Mouse (Mus musculus): ENCODE measurements at regions not wholly inside any gene's neighbourhood (a gene's known extent, or its start where the extent isn't known, plus 50 kb on each side); places are given as distances from the start of the nearest gene placed in this dataset.

- DNase-seq: no peak
Observed at GRCm38 (mm10) chr1:133549816-133550215, 60.3 kb downstream of the Snrpe start.

GRCm38 (mm10) chr1:133548971-133549370, 61.1 kb downstream of the Snrpe start:
- no peak for DNase-seq

- no peak for DNase-seq
Observed at GRCm38 (mm10) chr1:133547541-133547940, 62.5 kb downstream of the Snrpe start.

- DNase-seq: no peak
Observed at GRCm38 (mm10) chr1:133544996-133545395, 65.1 kb downstream of the Snrpe start.

GRCm38 (mm10) chr1:133543751-133544150, 66.3 kb downstream of the Snrpe start:
- no peak for DNase-seq

- DNase-seq: no peak
Observed at GRCm38 (mm10) chr1:133541996-133542775, 67.9 kb downstream of the Snrpe start.

- no peak for DNase-seq
Observed at GRCm38 (mm10) chr1:133530698-133531097, 79.4 kb downstream of the Snrpe start.

GRCm38 (mm10) chr1:133529817-133530216, 80.3 kb downstream of the Snrpe start:
- DNase-seq: no peak

- DNase-seq: no peak
Observed at GRCm38 (mm10) chr1:133527651-133528385, 82.3 kb downstream of the Snrpe start.

GRCm38 (mm10) chr1:133522825-133523224, 87.3 kb downstream of the Snrpe start:
- DNase-seq: no peak

- DNase-seq: no peak
Observed at GRCm38 (mm10) chr1:133520652-133521051, 89.4 kb downstream of the Snrpe start.

GRCm38 (mm10) chr1:133517020-133517419, 92.8 kb upstream of the Sox13 start:
- DNase-seq: no peak

- DNase-seq: no peak
Observed at GRCm38 (mm10) chr1:133504116-133504515, 79.9 kb upstream of the Sox13 start.

GRCm38 (mm10) chr1:133503336-133503735, 79.2 kb upstream of the Sox13 start:
- no peak for DNase-seq

GRCm38 (mm10) chr1:133501016-133501415, 76.8 kb upstream of the Sox13 start:
- DNase-seq: no peak

GRCm38 (mm10) chr1:133492986-133493741, 69.0 kb upstream of the Sox13 start:
- peak; percentile 80 for DNase-seq

- peak; percentile 54 for DNase-seq
Observed at GRCm38 (mm10) chr1:133492291-133492985, 68.3 kb upstream of the Sox13 start.

GRCm38 (mm10) chr1:133491857-133492290, 67.7 kb upstream of the Sox13 start:
- DNase-seq: no peak

GRCm38 (mm10) chr1:133487171-133487901, 63.2 kb upstream of the Sox13 start:
- no peak for DNase-seq

- peak; percentile 54 for DNase-seq
Observed at GRCm38 (mm10) chr1:133486370-133486769, 62.2 kb upstream of the Sox13 start.

GRCm38 (mm10) chr1:133482891-133483290, 58.7 kb upstream of the Sox13 start:
- peak; percentile 53 for DNase-seq

GRCm38 (mm10) chr1:133474546-133474945, 50.4 kb upstream of the Sox13 start:
- DNase-seq: no peak
